Mouse (Mus musculus) intestine, embryonic 14.5 days (tissue): Measurements from ENCODE around the gene Tedc2. TPM values are rescaled to one million over a fixed set of nuclear protein-coding genes. Genes with fewer than 3 reads are reported as not detected.

Source experiments
- ATAC-seq: fragments of 200-750 bp; cut with Nextera tagmentation; replicated peaks from 2 replicates; pipeline ENCODE4 v1.8.0; 2017; ENCODE audit warnings: low read depth, moderate number of reproducible peaks, moderate TSS enrichment, moderate library complexity; ENCODE audit not compliant: low FRiP score, low TSS enrichment
- DNase-seq: peaks from one replicate; pipeline ENCODE4 v3.0.0-alpha.2; 2018; ENCODE audit warnings: low spot score
- H3K27ac ChIP-seq: fragments of 300-500 bp; sonication (generic); 2 replicates; pipeline ENCODE4 v1.5.1; 2014; ENCODE audit warnings: low read depth, mild to moderate bottlenecking, control low read depth
- H3K27me3 ChIP-seq: fragments of 300-500 bp; sonication (generic); replicated peaks from 2 replicates; pipeline ENCODE4 v1.6.1; 2014; ENCODE audit warnings: low read length, control low read depth; ENCODE audit not compliant: control insufficient read depth, insufficient read depth
- H3K36me3 ChIP-seq: fragments of 300-500 bp; sonication (generic); 2 replicates; pipeline ENCODE4 v1.6.1; 2014; ENCODE audit warnings: low read length, control low read depth; ENCODE audit not compliant: control insufficient read depth, insufficient read depth
- H3K4me1 ChIP-seq: fragments of 300-500 bp; sonication (generic); replicated peaks from 2 replicates; pipeline ENCODE4 v1.6.1; 2014; ENCODE audit warnings: low read length, control low read depth, mixed read lengths; ENCODE audit not compliant: control insufficient read depth, insufficient read depth
- H3K4me2 ChIP-seq: fragments of 300-500 bp; sonication (generic); 2 replicates; pipeline ENCODE4 v1.6.1; 2014; ENCODE audit warnings: low read length
- H3K4me3 ChIP-seq: fragments of 300-500 bp; sonication (generic); 2 replicates; pipeline ENCODE4 v1.5.1; 2014; ENCODE audit warnings: low read depth, low read length, control low read depth, mixed read lengths
- H3K9ac ChIP-seq: fragments of 300-500 bp; sonication (generic); 2 replicates; pipeline ENCODE4 v1.6.1; 2014; ENCODE audit warnings: mild to moderate bottlenecking, low read length
- H3K9me3 ChIP-seq: fragments of 300-500 bp; sonication (generic); 2 replicates; pipeline ENCODE4 v1.6.1; 2016; ENCODE audit warnings: low read length, control low read depth; ENCODE audit not compliant: control insufficient read depth
- WGBS: fragments of 180-500 bp; shearing (Covaris S2); extraction: QIAGEN DNeasy Blood & Tissue Kit; methylation state at CpG from one replicate; pipeline ENCODE4 v1.1.7; 2014; 5-methylcytosine and 5-hydroxymethylcytosine counted together
- polyA plus RNA-seq: library from polyadenylated mRNA; unstranded; fragments of >200 nt; fragmentation: Nextera tagmentation; extraction: Ambion mirVana; gene quantifications from 2 replicates; pipeline ENCODE4 v1.2.1, GENCODE M21; 2014

Tedc2 gene
- polyA plus RNA-seq, 1 experiment from 2014 or later, result 13.5 TPM

DNA sequence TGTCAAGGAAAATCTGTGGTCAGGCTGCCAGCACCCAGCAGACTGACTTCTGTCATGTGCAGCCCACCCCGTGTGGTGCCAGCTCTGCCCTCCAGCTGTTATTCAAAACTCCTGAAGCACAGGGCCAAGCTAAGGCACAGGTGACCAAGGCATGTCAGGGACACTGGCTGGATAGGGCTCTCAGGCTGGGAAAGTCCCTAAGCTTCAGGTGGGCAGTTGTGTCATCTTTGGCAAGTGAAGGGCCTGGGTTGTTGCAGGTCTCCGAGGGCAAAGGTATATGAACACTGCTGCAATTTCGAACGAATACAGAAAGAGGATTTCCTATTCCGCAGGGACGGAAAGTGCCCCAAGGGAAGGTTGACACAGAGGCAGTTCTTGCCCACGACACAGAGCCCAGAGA lies 15.8 kb downstream of the Tedc2 start:
- Histone ChIP-seq H3K27ac (no peak overlapping the region), H3K36me3 (no peaks in the 10 kb centered on the region), H3K27me3 (peaks cover 12% of the 10 kb centered on the region; the same call in 1 of the 2 replicates), H3K9me3 (no peaks in the 10 kb centered on the region), H3K4me2 (peak overlapping the region; percentile 65), H3K4me1 (peaks cover 54% of the 10 kb centered on the region), H3K4me3 (peak overlapping the region; percentile 61), H3K9ac (peak overlapping the region; percentile 54)
- ATAC-seq, result no peak
- WGBS, result 5% methylated on average over 7 of the region's 7 CpGs
- no peak for DNase-seq

DNA sequence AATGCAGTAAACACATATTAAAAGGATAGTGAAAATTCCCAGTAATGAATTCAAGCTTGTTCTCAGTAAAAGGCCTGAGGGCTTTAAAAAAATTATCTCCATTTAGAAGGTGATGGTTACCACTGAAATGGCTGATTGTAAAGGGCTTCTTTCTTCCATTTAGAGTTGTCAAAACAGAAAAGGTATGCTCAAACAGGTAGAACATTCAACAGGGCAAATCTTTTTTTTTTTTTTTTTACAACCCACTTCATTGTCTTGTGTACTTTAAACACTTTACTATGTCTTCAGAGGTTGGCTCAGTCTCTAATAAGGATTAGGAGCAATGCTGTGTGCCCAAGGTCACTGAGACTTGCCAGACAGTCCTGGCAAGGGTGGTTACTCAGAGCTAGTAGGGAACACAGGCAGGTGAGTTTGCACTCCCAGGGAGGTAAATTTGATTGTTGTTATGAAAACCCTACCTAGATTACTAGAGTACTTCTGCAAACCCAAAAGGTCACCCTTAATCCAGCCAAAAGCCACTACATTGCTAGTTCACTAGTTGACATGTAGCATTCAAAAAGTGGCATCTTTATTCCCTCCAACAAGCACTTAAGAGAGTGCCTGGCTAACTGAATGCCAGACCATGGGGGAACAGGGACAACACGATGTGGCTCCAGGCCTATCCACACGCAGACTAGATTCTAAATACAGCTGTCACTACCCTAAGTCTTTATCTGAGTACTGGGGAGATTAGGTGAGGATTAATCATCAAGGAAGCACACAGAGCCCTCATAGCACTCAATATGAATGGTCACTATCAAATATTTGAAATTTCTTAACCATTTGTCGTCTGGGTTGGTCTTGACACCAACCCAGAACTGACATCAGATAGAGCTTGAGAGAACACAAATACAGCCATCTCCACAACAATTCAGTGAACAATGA lies 16.8 kb downstream of the Tedc2 start:
- Histone ChIP-seq H3K27ac (no peak overlapping the region), H3K36me3 (no peaks in the 10 kb centered on the region), H3K27me3 (peaks cover 12% of the 10 kb centered on the region; the same call in 1 of the 2 replicates), H3K4me2 (peak overlapping the region; percentile 65), H3K4me1 (peaks cover 45% of the 10 kb centered on the region), H3K4me3 (no peak overlapping the region), H3K9ac (no peak overlapping the region; the same call in 1 of the 2 replicates), H3K9me3 (no peaks in the 10 kb centered on the region)
- WGBS, result 61% methylated on average over 3 of the region's 3 CpGs
- no peak for DNase-seq
- ATAC-seq, result no peak

DNA sequence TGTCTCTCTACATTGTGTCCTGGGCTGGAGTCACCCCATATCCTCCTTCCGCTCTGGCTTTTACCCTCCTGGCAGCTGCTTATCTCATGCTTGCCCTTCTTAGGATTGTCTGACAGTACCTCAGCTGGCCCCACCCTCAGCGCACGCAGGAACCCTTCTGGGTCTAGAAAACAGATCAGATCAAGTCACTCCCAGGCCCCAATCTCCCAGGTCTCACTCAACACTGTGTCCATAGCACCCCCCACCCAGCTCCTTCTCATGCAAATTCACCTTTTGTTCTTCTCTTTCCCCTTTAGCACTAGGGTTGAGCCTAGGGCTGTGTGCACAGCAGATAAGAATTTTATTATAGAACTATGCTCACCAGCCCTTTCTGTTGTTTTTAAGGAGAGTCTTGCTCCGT lies 17.6 kb downstream of the Tedc2 start:
- ATAC-seq, result no peak
- Histone ChIP-seq H3K4me3 (no peak overlapping the region), H3K27me3 (peaks cover 8% of the 10 kb centered on the region; the same call in 1 of the 2 replicates), H3K9me3 (no peaks in the 10 kb centered on the region), H3K4me2 (no peak overlapping the region), H3K4me1 (peaks cover 37% of the 10 kb centered on the region), H3K36me3 (no peaks in the 10 kb centered on the region), H3K9ac (no peak overlapping the region), H3K27ac (no peak overlapping the region)
- WGBS, result 56% methylated on average over 4 of the region's 4 CpGs
- DNase-seq, result no peak

DNA sequence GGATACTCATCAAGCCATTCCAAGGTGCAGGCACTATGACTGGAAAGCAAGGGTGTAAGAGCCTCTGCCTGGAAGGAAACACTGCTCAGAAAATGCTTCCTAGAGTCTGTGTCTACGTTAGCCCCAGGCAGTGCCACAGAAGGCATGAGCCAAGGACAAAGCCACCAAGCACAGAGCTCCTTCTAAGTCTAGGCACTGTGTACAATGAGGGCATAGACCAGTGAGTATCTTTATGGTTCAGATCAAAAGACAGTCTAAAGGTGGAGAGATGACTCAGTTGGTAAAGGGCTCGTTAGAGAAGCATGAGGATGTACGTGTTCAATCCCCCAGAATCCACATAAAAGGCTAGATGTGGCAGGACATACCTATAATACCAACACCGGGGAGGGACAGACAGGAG lies 19.6 kb downstream of the Tedc2 start:
- Histone ChIP-seq H3K4me2 (no peak overlapping the region), H3K36me3 (no peaks in the 10 kb centered on the region), H3K27me3 (no peaks in the 10 kb centered on the region), H3K4me3 (no peak overlapping the region), H3K9me3 (no peaks in the 10 kb centered on the region), H3K27ac (no peak overlapping the region), H3K4me1 (peaks cover 18% of the 10 kb centered on the region), H3K9ac (no peak overlapping the region)
- 80% methylated on average over 4 of the region's 4 CpGs for WGBS
- no peak for ATAC-seq
- DNase-seq, result no peak

DNA sequence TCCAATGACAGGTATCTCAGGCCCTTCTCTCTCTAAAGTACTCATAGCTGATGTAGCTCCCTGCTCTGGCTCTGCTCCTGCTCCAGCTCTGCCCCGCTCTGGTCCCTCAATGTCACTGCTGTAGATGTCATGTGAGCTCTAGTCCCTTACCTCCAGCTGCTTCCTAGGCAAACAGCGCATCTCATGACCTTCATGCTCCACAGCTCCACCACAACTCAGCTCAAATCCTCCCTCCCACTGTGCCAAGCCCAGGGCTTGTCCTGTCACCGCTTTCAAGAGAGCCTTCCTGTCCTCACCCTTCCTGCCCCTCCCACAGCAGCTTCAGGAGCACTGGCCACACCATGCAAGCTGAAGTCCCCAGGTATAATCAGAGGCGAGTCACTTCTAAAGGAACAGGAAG lies 20.9 kb downstream of the Tedc2 start:
- no peaks in the 10 kb centered on the region for H3K36me3 ChIP-seq
- no peak overlapping the region for H3K4me3 ChIP-seq
- H3K9ac ChIP-seq, result no peak overlapping the region
- no peaks in the 10 kb centered on the region for H3K9me3 ChIP-seq
- peaks cover 11% of the 10 kb centered on the region for H3K4me1 ChIP-seq
- ATAC-seq, result no peak
- WGBS, result 64% methylated on average over 4 of the region's 4 CpGs
- no peak for DNase-seq
- H3K27me3 ChIP-seq, result no peaks in the 10 kb centered on the region
- H3K4me2 ChIP-seq, result no peak overlapping the region
- no peak overlapping the region for H3K27ac ChIP-seq

DNA sequence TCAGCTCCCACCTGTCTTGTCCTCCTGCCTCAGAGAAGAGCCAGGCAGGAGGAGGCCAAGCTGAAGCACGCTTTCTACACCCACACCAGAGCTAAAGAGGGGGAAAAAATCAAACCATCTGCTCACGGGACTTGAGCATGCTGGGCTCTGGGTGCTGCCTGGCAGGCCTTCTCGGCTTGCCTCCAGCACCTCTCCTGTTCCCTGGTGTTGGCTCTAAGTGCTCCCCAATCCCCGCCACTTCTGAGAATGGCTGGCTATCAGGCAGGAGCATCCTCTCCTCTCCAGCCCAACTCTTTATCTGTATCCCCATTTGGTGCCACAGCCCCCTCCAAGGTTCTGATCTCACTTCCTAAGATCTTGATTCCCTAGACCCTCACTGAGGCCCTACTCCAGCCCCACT lies 21.4 kb downstream of the Tedc2 start:
- WGBS, result 84% methylated on average over 4 of the region's 4 CpGs
- H3K4me2 ChIP-seq, result no peak overlapping the region
- H3K36me3 ChIP-seq, result no peaks in the 10 kb centered on the region
- H3K4me1 ChIP-seq, result peaks cover 6% of the 10 kb centered on the region
- no peak overlapping the region for H3K27ac ChIP-seq
- H3K4me3 ChIP-seq, result no peak overlapping the region
- no peak overlapping the region for H3K9ac ChIP-seq
- no peak for ATAC-seq
- no peaks in the 10 kb centered on the region for H3K9me3 ChIP-seq
- no peaks in the 10 kb centered on the region for H3K27me3 ChIP-seq
- no peak for DNase-seq

DNA sequence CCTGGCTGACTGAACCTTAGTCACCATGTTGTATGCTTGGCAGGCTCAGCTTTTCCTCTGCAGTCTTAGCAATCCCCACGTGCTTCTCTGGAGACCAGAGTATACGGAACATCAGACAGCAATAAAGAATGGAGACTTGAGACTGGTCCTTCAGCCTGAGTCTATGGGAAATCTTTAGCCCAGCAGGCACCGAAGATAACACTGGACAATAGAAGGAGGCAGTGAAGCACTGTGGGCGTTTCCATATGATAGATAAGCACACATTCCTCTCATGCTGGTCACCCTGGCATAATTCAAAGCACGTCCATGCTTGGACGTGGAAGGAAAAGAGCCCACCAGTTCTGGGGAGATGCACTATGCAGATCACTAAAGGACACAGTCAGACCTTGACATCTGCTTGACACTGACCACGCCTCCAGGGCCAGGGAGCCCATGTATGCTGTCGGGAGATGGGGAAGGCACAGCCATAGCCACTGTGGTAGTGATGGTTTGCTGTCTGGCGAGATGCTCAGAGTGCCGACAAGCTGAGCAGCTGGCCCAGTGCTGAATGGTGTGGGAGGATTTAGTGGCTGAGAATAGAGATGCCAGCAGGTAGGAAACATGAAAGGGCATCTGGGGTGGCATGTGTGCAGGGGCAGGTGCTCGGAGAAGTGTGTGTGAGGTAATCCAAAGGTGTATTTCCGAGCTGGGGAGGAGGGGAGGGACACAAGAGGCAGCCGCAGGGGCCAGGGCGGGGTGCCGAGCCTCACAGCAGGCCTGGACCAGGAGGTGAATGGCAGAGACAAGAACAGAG lies 23.4 kb downstream of the Tedc2 start:
- no peak overlapping the region for H3K4me3 ChIP-seq
- no peak for ATAC-seq
- no peak overlapping the region for H3K4me2 ChIP-seq
- no peak overlapping the region for H3K27ac ChIP-seq
- H3K4me1 ChIP-seq, result no peaks in the 10 kb centered on the region
- DNase-seq, result no peak
- no peaks in the 10 kb centered on the region for H3K36me3 ChIP-seq
- H3K9ac ChIP-seq, result no peak overlapping the region
- 63% methylated on average over 15 of the region's 15 CpGs for WGBS
- no peaks in the 10 kb centered on the region for H3K9me3 ChIP-seq
- H3K27me3 ChIP-seq, result no peaks in the 10 kb centered on the region

DNA sequence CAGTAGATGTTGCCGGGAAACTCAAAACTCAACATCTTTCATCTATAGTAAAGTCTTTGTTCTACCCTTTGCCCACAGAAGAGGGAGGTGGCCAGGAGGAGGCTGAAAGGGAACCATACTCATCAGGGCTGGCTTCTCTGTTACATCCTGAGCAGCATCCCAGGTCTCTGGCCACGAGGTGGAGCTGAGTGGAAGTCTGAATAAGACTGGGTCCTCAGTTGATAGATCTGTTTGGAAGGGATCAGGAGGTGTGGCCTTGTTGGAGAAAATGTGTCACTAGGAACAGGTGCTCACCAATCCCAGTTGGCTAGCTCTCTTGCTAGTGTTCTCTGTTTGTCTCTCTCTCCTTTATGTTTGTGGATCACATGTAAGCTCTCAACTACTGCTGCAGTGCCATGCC lies 25.3 kb downstream of the Tedc2 start:
- Histone ChIP-seq H3K27me3 (no peaks in the 10 kb centered on the region), H3K4me2 (no peak overlapping the region), H3K4me1 (no peaks in the 10 kb centered on the region), H3K9me3 (no peaks in the 10 kb centered on the region), H3K36me3 (no peaks in the 10 kb centered on the region), H3K9ac (no peak overlapping the region), H3K27ac (no peak overlapping the region), H3K4me3 (no peak overlapping the region)
- ATAC-seq, result no peak
- DNase-seq, result no peak
- WGBS, result 67% methylated on average over 2 of the region's 2 CpGs
